Mouse (Mus musculus): ENCODE results near the gene Hddc3. TPM values are rescaled to one million over a fixed set of nuclear protein-coding genes. Genes with fewer than 3 reads are reported as not detected.

Hddc3 gene
- polyA plus RNA-seq (2012; rRNA removed), result 22.9 and 24.9 TPM in 2 replicates

GRCm38 (mm10) chr7:80342858-80343257 is at the start of gene Hddc3:
TSS of gene Hddc3 (plus strand) at chr7:80343104.
- Histone ChIP-seq H3K4me3 (ENCODE audit: control insufficient read depth, insufficient read depth, low read length) (peak within 1 kb of the TSS; percentile 52), H3K27ac (ENCODE audit: control insufficient read depth, insufficient read depth, low read length) (no peak within 1 kb of the TSS), H3K27me3 (ENCODE audit: control insufficient read depth, insufficient read depth, low read length) (no peaks in the 10 kb centered on the region), H3K4me1 (replicated peaks; ENCODE audit: control insufficient read depth, insufficient read depth, low read length) (peaks cover 19% of the 10 kb centered on the region), H3K36me3 (ENCODE audit: control insufficient read depth, insufficient read depth, low read length) (no peaks in the 10 kb centered on the region)
- peak; percentile 84; the same call in 1 of the 2 replicates for TF ChIP-seq CTCF (IDR thresholded peaks at IDR 0.05; ENCODE audit: borderline replicate concordance, control insufficient read depth, extremely low read depth, insufficient read depth, low read length, poor library complexity)
- peak; percentile 85 for TF ChIP-seq POLR2A (IDR thresholded peaks at IDR 0.05; ENCODE audit: control insufficient read depth, extremely low read depth, insufficient read depth, low read length, poor library complexity)
- DNase-seq, result peak; percentile 95
- WGBS, result 2% methylated on average over 25 of the region's 25 CpGs

GRCm38 (mm10) chr7:80294062-80294763 is 48.7 kb upstream of the Hddc3 start, which contains the start of gene Prc1:
TSS of gene Prc1 (plus strand) at chr7:80294450.
- Histone ChIP-seq H3K27ac (ENCODE audit: control insufficient read depth, insufficient read depth, low read length) (no peak within 1 kb of the TSS), H3K36me3 (ENCODE audit: control insufficient read depth, insufficient read depth, low read length) (no peaks in the 10 kb centered on the region), H3K4me3 (ENCODE audit: control insufficient read depth, insufficient read depth, low read length) (peak within 1 kb of the TSS; percentile 85), H3K4me1 (replicated peaks; ENCODE audit: control insufficient read depth, insufficient read depth, low read length) (no peaks in the 10 kb centered on the region; the same call in 1 of the 2 replicates), H3K27me3 (ENCODE audit: control insufficient read depth, insufficient read depth, low read length) (no peaks in the 10 kb centered on the region)
- WGBS, result under 1% methylated on average over 52 of the region's 52 CpGs
- DNase-seq, result peak; percentile 99
- TF ChIP-seq CTCF (IDR thresholded peaks at IDR 0.05; ENCODE audit: borderline replicate concordance, control insufficient read depth, extremely low read depth, insufficient read depth, low read length, poor library complexity) (0 out of 2 replicates have a peak, but pooled peaks have one; percentile 36), POLR2A (IDR thresholded peaks at IDR 0.05; ENCODE audit: control insufficient read depth, extremely low read depth, insufficient read depth, low read length, poor library complexity) (peak; percentile 76)

DNA sequence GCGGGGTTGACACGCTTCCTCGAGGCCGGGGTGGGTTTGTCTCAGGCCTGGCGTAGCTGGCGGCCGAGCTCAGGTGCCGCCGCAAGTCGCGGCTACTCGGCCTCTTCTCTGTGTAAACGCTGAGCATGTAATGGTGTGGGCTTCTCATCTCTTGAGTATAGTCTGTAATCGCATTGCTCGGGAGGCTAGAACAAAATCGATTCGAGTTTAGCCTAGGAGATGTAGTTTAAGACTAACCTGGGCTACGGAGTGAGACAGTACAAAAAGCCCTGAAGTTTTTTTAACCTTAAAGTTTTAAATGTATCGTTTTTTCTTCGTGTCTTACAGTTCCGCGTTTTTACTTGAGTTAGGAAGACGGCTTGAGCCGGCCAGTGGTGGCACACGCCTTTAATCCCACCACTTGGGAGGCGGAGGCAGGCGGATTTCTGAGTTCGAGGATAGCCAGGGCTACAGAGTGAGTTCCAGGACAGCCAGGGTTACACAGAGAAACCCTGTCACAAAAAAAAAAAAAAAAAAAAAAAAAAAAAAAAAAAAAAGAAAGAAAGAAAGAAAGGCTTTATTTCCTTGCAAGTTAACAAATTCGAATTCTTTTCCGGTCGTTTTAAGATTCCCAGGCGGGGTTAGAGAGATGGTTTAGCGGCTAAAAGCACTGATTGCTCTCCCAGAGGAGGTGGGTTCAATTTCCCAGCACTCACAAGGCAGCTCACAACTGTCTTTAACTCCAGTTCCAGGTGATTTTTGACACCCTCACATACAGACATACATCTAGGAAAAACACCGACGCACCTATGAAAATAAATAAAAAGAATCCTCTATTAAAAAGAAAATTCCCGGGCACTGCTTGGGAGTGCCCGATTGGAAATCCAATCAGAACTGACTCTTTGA is 47.9 kb upstream of the Hddc3 start:
- TF ChIP-seq POLR2A (IDR thresholded peaks at IDR 0.05; ENCODE audit: control insufficient read depth, extremely low read depth, insufficient read depth, low read length, poor library complexity) (no peak), CTCF (IDR thresholded peaks at IDR 0.05; ENCODE audit: borderline replicate concordance, control insufficient read depth, extremely low read depth, insufficient read depth, low read length, poor library complexity) (no peak)
- WGBS, result 10% methylated on average over 37 of the region's 37 CpGs
- Histone ChIP-seq H3K36me3 (ENCODE audit: control insufficient read depth, insufficient read depth, low read length) (peaks cover 5% of the 10 kb centered on the region; the same call in 1 of the 2 replicates), H3K27me3 (ENCODE audit: control insufficient read depth, insufficient read depth, low read length) (no peaks in the 10 kb centered on the region), H3K4me1 (replicated peaks; ENCODE audit: control insufficient read depth, insufficient read depth, low read length) (no peaks in the 10 kb centered on the region; the same call in 1 of the 2 replicates), H3K4me3 (ENCODE audit: control insufficient read depth, insufficient read depth, low read length) (peak overlapping the region; percentile 85), H3K27ac (ENCODE audit: control insufficient read depth, insufficient read depth, low read length) (no peak overlapping the region)
- DNase-seq, result no peak

DNA sequence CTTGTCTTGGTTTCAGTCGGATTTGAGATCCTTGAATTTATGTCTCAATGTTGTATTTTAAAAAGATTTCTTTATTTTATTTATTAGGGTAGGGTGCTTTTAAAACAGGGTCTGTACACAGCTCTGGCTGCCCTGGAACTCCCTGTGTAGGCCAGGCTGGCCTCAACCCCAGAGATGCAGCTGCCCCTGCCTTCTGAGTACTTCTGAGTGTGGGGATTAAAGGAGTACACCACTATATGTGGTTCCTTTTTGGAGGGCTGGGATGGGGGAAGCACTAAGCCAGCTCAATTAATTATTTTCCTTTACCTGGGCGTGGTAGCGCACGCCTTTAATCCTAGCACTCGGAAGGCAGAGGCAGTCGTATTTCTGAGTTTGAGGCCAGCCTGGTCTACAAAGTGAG is 46.4 kb upstream of the Hddc3 start:
- no peak for TF ChIP-seq POLR2A (IDR thresholded peaks at IDR 0.05; ENCODE audit: control insufficient read depth, extremely low read depth, insufficient read depth, low read length, poor library complexity)
- no peak for TF ChIP-seq CTCF (IDR thresholded peaks at IDR 0.05; ENCODE audit: borderline replicate concordance, control insufficient read depth, extremely low read depth, insufficient read depth, low read length, poor library complexity)
- 95% methylated on average over 6 of the region's 6 CpGs for WGBS
- Histone ChIP-seq H3K27ac (ENCODE audit: control insufficient read depth, insufficient read depth, low read length) (no peak overlapping the region), H3K36me3 (ENCODE audit: control insufficient read depth, insufficient read depth, low read length) (peaks cover 14% of the 10 kb centered on the region), H3K4me1 (replicated peaks; ENCODE audit: control insufficient read depth, insufficient read depth, low read length) (no peaks in the 10 kb centered on the region; the same call in 1 of the 2 replicates), H3K27me3 (ENCODE audit: control insufficient read depth, insufficient read depth, low read length) (no peaks in the 10 kb centered on the region), H3K4me3 (ENCODE audit: control insufficient read depth, insufficient read depth, low read length) (no peak overlapping the region)
- no peak for DNase-seq

- no peaks in the 10 kb centered on the region for H3K27me3 ChIP-seq (ENCODE audit: control insufficient read depth, insufficient read depth, low read length)
- WGBS, result 96% methylated on average over 3 of the region's 3 CpGs
- peaks cover 20% of the 10 kb centered on the region for H3K36me3 ChIP-seq (ENCODE audit: control insufficient read depth, insufficient read depth, low read length)
- no peak overlapping the region for H3K4me3 ChIP-seq (ENCODE audit: control insufficient read depth, insufficient read depth, low read length)
- no peak overlapping the region for H3K27ac ChIP-seq (ENCODE audit: control insufficient read depth, insufficient read depth, low read length)
- no peaks in the 10 kb centered on the region; the same call in 1 of the 2 replicates for H3K4me1 ChIP-seq (replicated peaks; ENCODE audit: control insufficient read depth, insufficient read depth, low read length)
- DNase-seq, result no peak
- TF ChIP-seq POLR2A (IDR thresholded peaks at IDR 0.05; ENCODE audit: control insufficient read depth, extremely low read depth, insufficient read depth, low read length, poor library complexity) (no peak), CTCF (IDR thresholded peaks at IDR 0.05; ENCODE audit: borderline replicate concordance, control insufficient read depth, extremely low read depth, insufficient read depth, low read length, poor library complexity) (no peak)
These were observed 45.9 kb upstream of the Hddc3 start for GRCm38 (mm10) chr7:80297041-80297440.

- peaks cover 35% of the 10 kb centered on the region for H3K36me3 ChIP-seq (ENCODE audit: control insufficient read depth, insufficient read depth, low read length)
- no peak overlapping the region for H3K4me3 ChIP-seq (ENCODE audit: control insufficient read depth, insufficient read depth, low read length)
- H3K27ac ChIP-seq (ENCODE audit: control insufficient read depth, insufficient read depth, low read length), result no peak overlapping the region
- TF ChIP-seq POLR2A (IDR thresholded peaks at IDR 0.05; ENCODE audit: control insufficient read depth, extremely low read depth, insufficient read depth, low read length, poor library complexity), result no peak
- no peak for TF ChIP-seq CTCF (IDR thresholded peaks at IDR 0.05; ENCODE audit: borderline replicate concordance, control insufficient read depth, extremely low read depth, insufficient read depth, low read length, poor library complexity)
- no peaks in the 10 kb centered on the region; the same call in 1 of the 2 replicates for H3K4me1 ChIP-seq (replicated peaks; ENCODE audit: control insufficient read depth, insufficient read depth, low read length)
- 98% methylated on average over 4 of the region's 4 CpGs for WGBS
- no peaks in the 10 kb centered on the region for H3K27me3 ChIP-seq (ENCODE audit: control insufficient read depth, insufficient read depth, low read length)
- DNase-seq, result no peak
These were observed 44.1 kb upstream of the Hddc3 start for GRCm38 (mm10) chr7:80298754-80299153.

All from thymus, adult 2 months (tissue).